Mouse (Mus musculus) left cerebral cortex, postnatal 25 days (tissue): ENCODE measurements around the gene Ring1. TPM values are rescaled to one million over a fixed set of nuclear protein-coding genes. Genes with fewer than 3 reads are reported as not detected.
"Not testable (repeated sequence)": the region's sequence is repeated elsewhere in the genome, so short reads cannot be mapped to it uniquely, and the experiment has no call there.

Source experiments
- DNase-seq, 2 experiments: peaks; one replicate each; pipeline ENCODE4 v3.0.0; 2022; ENCODE audit warnings: low spot score in 2 of 2, mixed read lengths in 1 of 2
- intact Hi-C: fragments of 180-260 bp; cut with DNase I; formaldehyde crosslinking; loops from one replicate; pipeline ENCODE4 v1.15.1; 2025
- total RNA-seq, 2 experiments: library from RNA; stranded (reverse); gene quantifications; 2 replicates each; pipeline ENCODE4 v1.2.3; 2021

The Ring1 gene
- total RNA-seq, 2 experiments from 2014 or later, result 28.4 to 32.2 TPM

- intact Hi-C loops, result no loop called here
- DNase-seq, result peak; percentile 71 to 74
Observed at GRCm38 (mm10) chr17:34000150-34000537, 24.3 kb downstream of the Ring1 start, which contains the start of gene H2-K1. Gene H2-K1, minus strand, starts transcription at chr17:34000347.

GRCm38 (mm10) chr17:33999341-34000149 is 24.9 kb downstream of the Ring1 start:
- no peak for DNase-seq
- intact Hi-C loops, result loop anchor here (5.0 kb wide), 1 partner anchor 1293 kb away; no protein-coding TSS in a partner anchor

GRCm38 (mm10) chr17:33998697-33999096 is 25.8 kb downstream of the Ring1 start:
- DNase-seq, result not testable (repeated sequence)
- intact Hi-C loops, result loop anchor here (5.0 kb wide), 1 partner anchor 1294 kb away; no protein-coding TSS in a partner anchor

- intact Hi-C loops, result loop anchor here (5.0 kb wide), 1 partner anchor 1295 kb away; no protein-coding TSS in a partner anchor
- not testable (repeated sequence) for DNase-seq
Observed at GRCm38 (mm10) chr17:33997025-33997424, 27.5 kb downstream of the Ring1 start.

- intact Hi-C loops, result loop anchor here (5.0 kb wide), 1 partner anchor 1297 kb away; no protein-coding TSS in a partner anchor
- no peak for DNase-seq
Observed at GRCm38 (mm10) chr17:33995651-33996050, 28.8 kb downstream of the Ring1 start.

GRCm38 (mm10) chr17:33994959-33995358 is 29.5 kb downstream of the Ring1 start:
- intact Hi-C loops, result loop anchor here (5.0 kb wide), 1 partner anchor 1297 kb away; no protein-coding TSS in a partner anchor
- no peak for DNase-seq

GRCm38 (mm10) chr17:33991788-33992664 is 32.5 kb downstream of the Ring1 start:
- DNase-seq, result peak; percentile 37 to 42
- intact Hi-C loops, result loop anchor here (1.0 kb wide), 1 partner anchor 24 kb away; no protein-coding TSS in a partner anchor

GRCm38 (mm10) chr17:33982136-33982535 is 42.3 kb downstream of the Ring1 start:
- DNase-seq, result peak in 1 of 2 experiments; percentile 47
- intact Hi-C loops, result not testable (repeated sequence)

- intact Hi-C loops, result not testable (repeated sequence)
- peak; percentile 86 to 95 for DNase-seq
Observed at GRCm38 (mm10) chr17:33981192-33981909, 43.1 kb downstream of the Ring1 start.

- intact Hi-C loops, result no loop called here
- DNase-seq, result no peak
Observed at GRCm38 (mm10) chr17:33980181-33981035, 44.1 kb downstream of the Ring1 start.

- intact Hi-C loops, result no loop called here
Observed at GRCm38 (mm10) chr17:33979512-33980050, 44.9 kb downstream of the Ring1 start.

GRCm38 (mm10) chr17:33978631-33979031 is 45.8 kb downstream of the Ring1 start:
- intact Hi-C loops, result no loop called here
- DNase-seq, result peak in 1 of 2 experiments; percentile 49

More at GRCm38 (mm10) chr17:33979512-33980050, 44.9 kb downstream of the Ring1 start:
- DNase-seq, result no peak

- no peak for DNase-seq
- intact Hi-C loops, result no loop called here
Observed at GRCm38 (mm10) chr17:33977861-33978557, 46.5 kb downstream of the Ring1 start.

GRCm38 (mm10) chr17:33973572-33973971 is 50.9 kb downstream of the Ring1 start:
- intact Hi-C loops, result loop anchor here (5.0 kb wide), 1 partner anchor 39 kb away; no protein-coding TSS in a partner anchor

GRCm38 (mm10) chr17:33972691-33973090 is 51.8 kb downstream of the Ring1 start:
- intact Hi-C loops, result loop anchor here (5.0 kb wide), 1 partner anchor 40 kb away; no protein-coding TSS in a partner anchor
- no peak for DNase-seq

More at GRCm38 (mm10) chr17:33973572-33973971, 50.9 kb downstream of the Ring1 start:
- no peak for DNase-seq
